Mouse (Mus musculus) heart, postnatal 25 days (tissue): ENCODE data around the gene Iffo2. TPM values are rescaled to one million over a fixed set of nuclear protein-coding genes. Genes with fewer than 3 reads are reported as not detected.

Experiments
- DNase-seq: peaks from one replicate; pipeline ENCODE4 v3.0.0; 2022; ENCODE audit warnings: low spot score
- intact Hi-C: fragments of 180-260 bp; cut with DNase I; formaldehyde crosslinking; loops from one replicate; pipeline ENCODE4 v1.15.1; 2025
- total RNA-seq, 2 experiments: library from RNA; stranded (reverse); gene quantifications; 2 replicates each; pipeline ENCODE4 v1.2.3; 2021

Iffo2 gene
- total RNA-seq, 2 experiments from 2014 or later = 5.5 to 6.0 TPM

DNA sequence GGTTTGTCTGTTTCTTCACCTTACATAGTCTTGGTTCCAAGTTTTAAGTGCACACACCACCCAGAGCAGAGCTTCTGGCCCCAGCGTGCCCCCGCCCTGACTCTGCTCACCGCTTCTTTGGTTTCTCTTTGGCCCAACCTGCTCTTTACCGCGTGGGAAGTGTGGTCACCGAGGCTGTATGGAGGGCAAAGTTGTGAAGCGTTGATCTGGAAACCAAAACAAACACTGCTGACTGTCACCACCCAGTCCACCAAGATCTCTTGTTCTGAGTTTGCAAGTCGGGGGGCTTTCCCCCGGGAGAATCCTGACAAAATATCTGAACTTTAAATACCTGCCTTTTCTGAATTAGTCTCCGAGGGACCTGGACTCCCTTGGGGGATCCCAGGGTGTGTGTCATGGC lies 48.7 kb downstream of the Iffo2 start:
- intact Hi-C loops = no loop called here
- no peak for DNase-seq

DNA sequence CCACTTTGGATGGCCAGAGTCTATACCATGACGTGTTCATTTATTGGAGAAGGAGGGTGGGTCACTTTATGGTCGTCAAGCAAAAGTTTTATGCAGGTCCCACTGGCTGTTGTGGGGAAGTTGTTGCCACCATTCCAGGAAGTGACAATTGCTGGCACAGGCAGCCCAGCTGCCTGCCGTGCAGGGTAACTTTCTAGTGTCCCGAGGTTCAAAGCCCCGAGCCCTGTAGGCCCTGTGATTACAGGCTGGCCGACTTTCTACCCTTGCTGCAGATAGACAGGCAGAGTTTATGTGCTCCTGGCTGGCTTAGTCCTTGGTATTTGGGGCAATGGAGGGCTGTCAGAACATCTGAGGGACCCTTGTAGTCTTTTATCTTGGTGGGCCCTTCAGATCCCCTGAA lies 49.1 kb downstream of the Iffo2 start:
- intact Hi-C loops = no loop called here
- DNase-seq = no peak

DNA sequence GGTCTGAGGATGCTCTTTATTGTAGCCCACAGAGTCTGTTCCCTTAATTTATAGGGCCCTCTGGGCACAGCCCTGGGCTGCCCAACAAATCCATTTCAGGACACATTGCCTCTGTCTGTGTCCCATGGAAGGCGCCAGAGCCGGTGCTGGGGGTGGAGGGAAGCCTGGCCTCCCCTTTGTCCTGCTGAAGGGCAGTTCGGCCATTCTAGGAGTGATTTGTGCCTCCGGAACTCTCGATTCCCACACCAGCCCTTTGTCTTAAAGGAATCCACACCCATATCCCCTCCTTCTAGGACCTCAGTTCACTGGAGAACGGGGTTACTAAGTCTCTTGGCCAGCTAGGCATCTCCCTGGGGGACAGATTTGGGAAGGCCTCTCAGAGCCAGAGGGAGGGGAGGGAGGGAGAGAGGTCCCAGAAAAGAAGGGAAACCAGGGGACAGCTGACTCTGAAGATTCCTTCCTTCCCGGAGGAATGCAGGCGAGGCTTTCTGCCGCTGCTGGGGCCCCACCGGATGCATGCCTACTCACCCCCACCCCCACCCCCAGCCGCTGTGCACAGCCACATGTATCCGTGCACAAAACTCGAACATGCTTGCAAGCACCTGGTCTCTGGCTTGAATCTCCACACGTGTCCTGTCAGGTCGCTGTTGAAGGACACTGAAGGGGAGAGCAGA lies 50.5 kb downstream of the Iffo2 start:
- intact Hi-C loops = loop anchor here (2.0 kb wide), 1 partner anchor 18 kb away; no protein-coding TSS in a partner anchor
- DNase-seq = peak; percentile 29

DNA sequence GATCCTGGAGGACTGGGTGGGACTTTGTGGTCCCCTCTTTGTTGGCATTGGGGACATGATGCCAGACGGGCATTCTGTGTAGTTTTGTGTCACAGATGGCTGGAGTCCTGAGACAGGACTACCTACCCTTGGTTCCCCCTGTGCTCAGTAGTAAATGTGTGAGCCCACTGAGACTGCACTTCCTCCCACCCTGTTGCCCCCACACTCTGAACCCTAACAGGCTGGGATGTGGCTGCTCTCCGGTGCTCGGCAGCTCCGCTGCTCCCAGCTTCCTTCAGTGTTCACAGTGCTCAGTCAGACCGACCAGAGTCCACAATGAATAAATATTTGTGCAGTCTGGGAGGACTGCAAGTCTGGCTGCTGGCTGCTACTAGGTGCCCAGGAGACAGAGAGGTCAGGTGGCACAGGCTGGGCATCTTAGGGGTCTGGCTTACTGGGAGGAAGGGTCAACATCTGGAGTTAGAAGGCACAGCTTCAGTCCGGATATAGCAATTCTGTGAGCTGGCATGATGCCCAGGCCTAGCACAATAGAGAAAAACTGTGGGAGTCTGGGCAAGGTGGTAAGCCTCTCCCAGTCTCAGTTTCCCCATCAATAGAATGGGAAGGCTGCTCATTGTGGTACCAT lies 51.2 kb downstream of the Iffo2 start:
- intact Hi-C loops = loop anchor here (2.0 kb wide), 1 partner anchor 17 kb away; no protein-coding TSS in a partner anchor
- no peak for DNase-seq

DNA sequence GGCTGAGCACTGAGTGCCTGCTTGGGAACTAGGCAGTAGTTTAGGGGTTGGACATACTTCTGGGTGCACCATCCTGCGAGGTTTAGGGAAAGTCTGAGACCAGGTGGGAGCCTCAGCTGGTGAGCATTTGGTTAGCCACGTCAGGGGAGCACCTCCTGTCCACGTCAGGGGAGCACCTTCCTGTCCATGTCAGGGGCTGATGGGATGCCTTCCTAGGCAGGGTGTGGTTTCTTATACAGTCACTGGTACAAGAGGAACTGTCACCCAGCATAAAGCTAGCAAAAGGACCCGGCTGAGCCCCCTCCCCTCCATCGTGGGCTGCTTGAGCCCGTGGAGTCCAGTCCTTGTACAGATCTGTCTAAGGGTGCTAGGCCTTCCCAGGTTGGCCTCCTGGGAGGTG lies 52.0 kb downstream of the Iffo2 start:
- no peak for DNase-seq
- intact Hi-C loops = no loop called here

DNA sequence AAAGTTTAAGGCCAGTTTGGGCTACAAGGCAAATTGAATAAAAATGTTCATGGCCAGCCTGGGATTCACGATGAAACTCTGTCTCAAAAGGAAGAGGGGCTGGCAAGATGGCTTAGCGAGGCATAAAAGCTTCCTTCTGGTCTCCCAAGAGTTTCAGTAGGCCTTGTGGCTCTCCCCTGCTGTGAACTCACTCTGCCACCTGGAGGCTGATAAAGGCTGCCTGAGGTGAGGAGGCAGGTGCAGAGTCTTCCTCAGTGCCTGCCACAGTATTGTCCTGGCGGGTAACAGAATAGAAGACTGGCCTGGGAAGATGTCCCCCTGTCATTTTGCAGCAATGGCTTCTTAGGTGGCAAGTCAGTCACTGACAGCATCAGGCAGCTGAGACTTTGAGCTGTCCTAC lies 52.6 kb downstream of the Iffo2 start:
- intact Hi-C loops = no loop called here
- no peak for DNase-seq

DNA sequence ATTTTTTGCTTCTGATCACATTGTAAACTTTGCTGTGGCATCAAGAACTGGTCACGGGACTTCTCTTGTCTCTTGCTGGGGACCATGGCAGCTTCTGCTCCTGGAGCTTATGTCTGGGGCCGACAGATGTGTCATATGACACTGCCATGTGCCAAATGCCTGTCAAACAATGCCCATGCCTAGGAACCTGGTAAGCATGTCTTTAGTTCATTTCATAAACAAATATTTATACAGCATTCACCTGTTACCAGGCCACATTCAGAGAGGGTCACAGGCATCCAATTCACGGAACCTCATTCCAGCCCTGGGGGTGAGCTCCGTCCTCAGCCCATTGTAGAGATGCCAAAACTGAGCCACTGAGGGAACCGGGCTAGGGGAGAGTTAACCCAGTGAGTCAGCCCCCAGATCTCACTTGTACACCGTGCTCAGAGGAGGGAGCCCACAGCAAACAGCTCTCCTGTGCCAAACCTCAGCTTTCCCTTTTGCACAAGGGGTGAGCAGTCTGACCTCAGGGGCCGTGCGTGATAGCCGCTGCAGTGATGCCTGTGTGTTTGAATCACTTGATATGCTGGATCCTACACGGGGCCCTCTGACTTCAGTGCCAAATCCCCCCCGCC lies 53.4 kb downstream of the Iffo2 start:
- intact Hi-C loops = no loop called here
- no peak for DNase-seq

DNA sequence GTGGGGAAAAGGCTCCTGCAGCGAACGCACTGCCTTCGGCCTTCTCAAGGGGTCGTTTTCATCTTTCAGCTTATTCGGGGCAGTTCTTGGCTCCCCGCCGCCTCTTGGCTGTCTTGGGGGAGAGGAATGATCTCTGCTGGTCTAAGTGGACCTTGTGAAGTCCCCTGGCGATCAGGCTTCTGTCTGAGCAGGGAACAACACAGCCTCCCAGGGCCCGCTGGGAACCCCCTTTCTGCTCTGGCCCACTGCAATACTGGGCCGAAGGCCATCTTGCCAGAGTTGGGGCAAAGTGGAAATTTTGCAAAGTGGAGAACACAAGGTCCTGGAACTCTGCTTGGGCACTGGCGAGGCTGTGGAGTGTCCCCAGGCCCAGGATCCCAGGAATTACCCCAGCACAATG lies 54.4 kb downstream of the Iffo2 start:
- DNase-seq = no peak
- intact Hi-C loops = no loop called here

DNA sequence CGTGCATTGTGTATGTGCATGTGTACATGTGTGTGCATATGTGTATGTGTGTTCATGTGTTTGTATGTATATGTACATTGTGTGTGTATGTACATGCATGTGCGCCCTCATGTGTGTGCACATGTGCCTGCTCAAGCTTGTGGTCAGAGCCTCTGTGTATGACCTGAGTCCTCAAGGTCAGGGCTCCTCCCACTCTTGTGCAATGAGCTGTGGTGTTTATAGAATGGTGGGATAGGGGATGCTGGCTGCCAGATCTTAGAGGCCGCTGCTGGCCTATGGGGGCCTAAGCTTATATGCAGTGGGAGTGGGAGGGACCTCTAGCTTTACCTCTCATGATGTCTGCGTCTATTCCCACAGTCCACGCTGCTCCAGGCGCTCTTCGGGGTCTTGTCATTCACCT lies 55.4 kb downstream of the Iffo2 start:
- DNase-seq = no peak
- intact Hi-C loops = no loop called here

DNA sequence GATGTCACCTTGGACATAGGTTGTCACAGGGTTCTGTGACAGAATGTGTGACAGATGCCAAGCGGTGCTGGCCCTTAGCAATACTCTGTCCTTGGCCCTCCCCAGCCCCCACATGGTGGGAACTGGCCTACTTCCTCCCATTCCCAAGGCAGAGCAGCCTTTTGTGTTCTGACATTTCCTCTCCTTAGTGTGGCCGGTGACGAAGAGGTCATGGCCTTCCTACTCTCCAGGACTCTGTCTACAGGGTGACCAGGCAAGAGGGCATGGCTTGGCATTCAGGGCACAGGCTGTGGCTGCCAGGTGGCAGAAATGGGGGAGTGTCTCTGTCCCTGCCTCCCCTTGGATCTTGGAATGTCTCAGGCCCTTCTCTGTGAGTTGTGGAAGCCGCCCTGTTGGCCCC lies 57.0 kb downstream of the Iffo2 start:
- DNase-seq = peak; percentile 19
- intact Hi-C loops = no loop called here

DNA sequence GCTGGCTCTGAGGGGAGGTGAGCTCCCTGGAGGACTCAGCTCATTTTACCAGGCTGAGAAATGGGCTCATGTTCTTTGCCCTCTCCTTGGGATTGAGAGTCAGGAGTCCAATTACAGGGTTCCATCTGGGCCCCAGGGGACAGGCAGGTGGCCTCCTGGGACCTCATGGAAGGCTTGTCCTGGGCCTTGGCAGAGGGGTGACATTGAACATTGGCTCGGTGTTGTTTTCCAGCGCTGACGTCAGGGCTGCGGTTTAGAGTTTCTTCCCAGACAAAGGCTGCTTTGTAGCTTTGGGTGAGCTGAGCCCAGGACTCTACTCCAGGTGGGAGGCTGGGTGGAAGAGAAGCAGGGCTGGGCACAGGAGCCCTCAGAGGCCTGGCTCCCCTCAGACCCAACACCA lies 57.4 kb downstream of the Iffo2 start:
- no peak for DNase-seq
- intact Hi-C loops = no loop called here

DNA sequence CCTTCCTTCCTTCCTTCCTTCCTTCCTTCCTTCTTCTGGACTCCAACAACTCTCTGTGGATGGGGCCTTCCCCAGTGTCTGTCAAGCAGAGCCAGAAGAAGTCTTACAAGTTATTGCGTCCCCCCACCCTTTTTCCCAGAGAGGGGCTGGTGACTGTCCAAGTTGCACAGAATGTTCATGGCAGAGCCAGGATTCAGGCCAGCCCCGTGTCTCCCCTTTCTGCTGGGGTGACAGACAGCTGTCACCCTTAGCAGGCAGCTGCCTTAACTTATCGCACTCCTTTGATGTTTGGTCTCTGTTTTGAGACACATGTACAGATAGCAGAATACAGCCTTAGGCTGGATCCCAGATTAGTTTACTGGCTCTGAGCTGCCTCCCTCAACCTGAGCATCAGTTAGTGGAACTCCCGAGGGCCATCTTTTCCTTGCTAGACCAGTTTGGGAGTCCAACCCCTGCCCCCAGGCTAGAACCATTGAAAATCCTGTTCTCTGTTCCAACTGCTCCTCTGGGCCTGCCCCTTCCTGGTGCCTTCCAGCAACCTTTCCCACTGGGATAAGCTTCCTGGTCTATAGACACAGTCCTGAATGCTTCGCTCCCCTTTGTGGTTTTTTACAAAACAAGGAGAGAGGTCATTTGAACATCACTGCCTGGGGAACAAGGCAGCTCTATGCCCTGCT lies 59.1 kb downstream of the Iffo2 start:
- intact Hi-C loops = no loop called here
- no peak for DNase-seq

DNA sequence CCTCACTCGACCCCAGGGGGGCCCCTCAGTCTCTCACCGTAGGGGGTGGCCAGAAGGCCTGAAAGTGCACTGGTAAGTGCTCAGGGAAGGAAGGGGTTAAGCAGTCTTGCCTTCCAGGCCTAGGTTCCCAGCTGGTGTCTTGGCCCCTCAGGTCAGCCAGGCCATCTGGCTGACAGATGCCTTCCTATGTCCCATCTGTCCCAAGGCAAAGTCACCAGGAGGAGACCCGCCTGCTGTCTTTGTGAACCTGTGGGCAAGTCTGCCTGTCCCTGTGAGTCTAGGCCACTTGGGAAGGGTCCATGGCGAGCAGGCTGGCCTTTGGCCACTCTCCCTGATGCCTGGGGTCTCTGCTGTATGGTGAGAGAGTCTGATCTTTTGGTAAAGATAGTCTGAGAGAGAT lies 60.1 kb downstream of the Iffo2 start:
- no peak for DNase-seq
- intact Hi-C loops = no loop called here

DNA sequence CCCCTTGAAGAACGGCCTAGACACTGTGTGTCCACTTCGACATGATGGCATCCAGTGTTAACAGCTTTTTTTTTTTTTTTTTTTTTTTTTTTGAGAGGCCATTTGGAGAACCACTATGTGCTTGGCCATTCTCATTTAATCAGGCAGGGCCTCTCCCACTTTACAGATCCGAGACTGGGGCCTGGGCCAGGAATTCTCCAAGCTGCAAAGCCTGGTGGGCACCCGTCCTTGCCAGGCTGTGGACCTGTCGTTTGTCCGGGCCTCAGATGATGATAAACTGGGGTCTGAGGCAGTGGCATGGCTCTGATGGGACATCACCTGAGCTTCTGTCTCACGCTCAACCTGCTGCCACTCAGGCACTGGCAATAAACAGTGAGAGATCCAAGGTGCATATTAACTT lies 62.5 kb downstream of the Iffo2 start:
- no peak for DNase-seq
- intact Hi-C loops = no loop called here

DNA sequence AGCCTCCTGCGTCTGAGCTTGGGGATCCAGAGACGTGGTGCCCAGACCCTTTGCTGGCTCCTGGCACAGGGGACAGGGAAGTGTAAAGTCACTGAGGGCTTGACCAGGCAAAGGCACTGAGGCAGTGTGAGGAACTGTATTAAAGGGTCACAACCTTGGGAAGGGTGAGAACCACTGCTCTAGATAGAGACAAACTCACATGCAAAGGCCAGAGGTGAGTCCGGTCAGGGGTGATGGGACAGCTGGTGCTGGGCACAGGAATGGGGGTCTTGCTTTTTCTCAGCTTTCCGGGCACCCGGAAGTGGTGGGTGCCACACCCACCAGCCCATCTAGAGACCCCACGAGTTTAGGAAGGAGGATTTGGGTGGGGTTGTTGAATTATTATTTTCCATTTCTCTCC lies 63.0 kb downstream of the Iffo2 start:
- no peak for DNase-seq
- intact Hi-C loops = no loop called here

DNA sequence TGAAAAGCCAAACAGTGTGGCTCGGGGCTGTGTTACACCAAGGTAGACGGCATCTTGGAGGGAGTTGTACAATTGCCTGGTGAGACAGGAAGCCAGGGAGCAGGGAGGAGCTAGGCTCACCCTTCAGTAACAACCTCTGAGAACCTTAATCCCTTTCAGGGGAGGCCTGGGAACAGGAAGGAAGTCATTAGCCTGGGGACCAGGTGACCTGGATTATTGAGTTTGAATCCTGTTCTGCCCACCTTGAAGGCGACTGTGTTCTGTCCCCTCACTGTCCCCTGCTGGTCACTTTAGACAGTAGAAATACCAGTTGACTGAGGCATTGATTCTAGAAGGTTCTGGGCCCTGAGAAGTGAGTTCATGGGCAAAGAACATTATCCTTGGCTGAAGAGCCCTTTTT lies 63.7 kb downstream of the Iffo2 start:
- intact Hi-C loops = no loop called here
- DNase-seq = no peak

DNA sequence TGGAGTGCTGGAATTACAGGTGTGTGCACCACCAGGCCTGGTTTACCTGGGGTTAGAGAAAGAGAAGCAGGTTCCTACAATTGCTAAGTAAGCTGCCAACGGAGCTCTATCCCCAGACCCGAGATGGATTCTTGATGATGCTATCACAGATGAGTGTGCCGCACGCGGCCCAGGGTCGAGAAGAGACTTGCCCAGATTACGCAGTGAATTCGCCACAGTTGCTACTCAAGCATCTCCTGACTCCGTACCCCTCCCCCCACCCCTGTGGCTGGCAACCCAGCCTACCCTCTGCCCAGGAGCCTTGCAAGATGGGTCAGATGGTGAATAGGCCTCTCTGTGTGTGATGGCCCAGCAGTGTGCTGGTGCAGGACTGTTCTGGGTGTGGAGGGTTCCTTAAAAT lies 66.4 kb downstream of the Iffo2 start:
- DNase-seq = no peak
- intact Hi-C loops = no loop called here

DNA sequence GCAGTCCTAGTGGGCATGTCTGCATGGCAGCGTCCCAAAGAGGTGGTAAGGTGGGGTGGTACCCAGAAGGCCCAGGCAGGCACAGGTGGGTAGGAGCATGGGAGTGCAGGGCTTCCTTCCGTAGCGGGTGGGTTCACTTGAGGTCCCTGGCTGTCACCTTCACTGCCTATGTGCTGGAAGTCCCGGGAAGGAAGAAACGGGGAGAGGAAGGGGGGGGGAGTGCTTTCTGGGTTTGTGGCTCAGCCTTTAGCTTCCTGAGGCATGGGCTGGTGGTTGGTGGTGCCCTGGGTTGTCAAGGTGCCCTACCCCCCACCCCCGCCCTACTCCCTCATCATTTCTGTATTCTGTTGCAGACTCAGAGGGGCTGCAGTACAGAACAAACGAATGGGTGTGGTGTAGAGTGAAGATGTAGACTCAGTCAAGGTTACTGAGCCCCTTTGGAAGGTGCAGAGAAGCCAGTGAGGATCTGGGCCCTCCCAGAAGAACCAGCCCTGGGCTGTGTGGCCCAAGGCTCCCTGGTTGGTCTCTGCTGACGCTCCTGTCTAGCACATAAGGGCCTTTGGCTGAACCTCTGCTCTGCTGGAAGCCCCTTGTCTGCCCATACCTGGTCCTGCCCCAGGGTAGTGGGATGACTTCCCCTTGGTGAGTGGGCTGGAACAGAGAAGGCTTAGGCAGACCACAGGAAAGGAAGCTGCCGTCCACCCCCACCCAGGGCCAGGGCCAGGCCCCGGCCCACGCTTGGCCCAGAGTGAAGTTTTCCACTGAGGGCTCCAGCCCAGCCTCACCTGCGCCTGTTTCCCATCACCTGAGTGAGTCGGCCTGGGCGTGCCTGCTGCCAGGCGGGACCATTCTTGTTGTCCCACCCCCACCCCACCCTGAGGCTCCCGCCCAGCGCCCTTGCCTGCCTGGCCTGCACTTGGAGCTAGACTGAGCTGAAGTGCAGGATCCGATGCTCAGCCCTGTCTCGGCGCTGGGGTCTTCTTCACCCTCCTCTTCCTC lies 67.2 kb downstream of the Iffo2 start:
- intact Hi-C loops = loop anchor here (2.0 kb wide), 1 partner anchor 17 kb away; no protein-coding TSS in a partner anchor
- DNase-seq = no peak

DNA sequence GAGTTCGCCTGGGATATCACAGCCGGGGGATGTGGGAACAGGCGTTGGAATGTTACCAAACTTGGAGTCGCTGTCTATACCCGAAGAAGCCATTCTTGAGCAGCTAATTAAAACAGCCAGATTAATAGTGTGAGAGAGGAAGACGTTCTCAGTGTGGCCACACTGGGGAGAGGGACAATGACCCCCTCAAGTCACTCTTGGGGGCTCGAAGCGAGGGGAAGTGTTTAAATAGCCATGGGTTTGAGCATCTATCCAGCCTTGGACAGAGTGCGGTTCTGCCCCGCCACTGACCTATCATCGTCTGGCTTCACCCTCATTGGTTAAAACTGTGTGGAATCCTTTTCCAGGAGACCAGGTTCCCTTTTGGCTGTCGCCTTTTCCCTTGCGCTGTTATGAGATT lies 68.0 kb downstream of the Iffo2 start:
- no peak for DNase-seq

More for the DNA sequence above, 68.0 kb downstream of the Iffo2 start:
- intact Hi-C loops = loop anchor here (2.0 kb wide), 1 partner anchor 18 kb away; no protein-coding TSS in a partner anchor
